Mouse (Mus musculus) limb, embryonic 11.5 days (tissue): Measurements from ENCODE around the gene Gm10570. TPM values are rescaled to one million over a fixed set of nuclear protein-coding genes. Genes with fewer than 3 reads are reported as not detected.

Experiments used
- ATAC-seq: fragments of 200-750 bp; cut with Nextera tagmentation; 2 replicates; pipeline ENCODE4 v1.8.0; 2017; ENCODE audit warnings: low read depth; ENCODE audit not compliant: insufficient number of reproducible peaks, low FRiP score, low TSS enrichment
- DNase-seq: peaks from one replicate; pipeline ENCODE4 v3.0.0-alpha.2; 2015; ENCODE audit warnings: low spot score
- H3K27ac ChIP-seq: fragments of 300-500 bp; sonication (generic); replicated peaks from 2 replicates; pipeline ENCODE4 v1.5.1; 2014; ENCODE audit warnings: low read depth, mild to moderate bottlenecking, low read length
- H3K27me3 ChIP-seq: fragments of 300-500 bp; sonication (generic); 2 replicates; pipeline ENCODE4 v1.6.1; 2014; ENCODE audit warnings: mild to moderate bottlenecking, low read length, mixed read lengths; ENCODE audit not compliant: control insufficient read depth, insufficient read depth
- H3K36me3 ChIP-seq: fragments of 300-500 bp; sonication (generic); 2 replicates; pipeline ENCODE4 v1.6.1; 2014; ENCODE audit warnings: mild to moderate bottlenecking, low read length, moderate library complexity, mixed read lengths; ENCODE audit not compliant: control insufficient read depth, insufficient read depth
- H3K4me1 ChIP-seq: fragments of 300-500 bp; sonication (generic); 2 replicates; pipeline ENCODE4 v1.6.1; 2014; ENCODE audit warnings: low read length, mixed read lengths; ENCODE audit not compliant: control insufficient read depth, insufficient read depth
- H3K4me2 ChIP-seq: fragments of 300-500 bp; sonication (generic); 2 replicates; pipeline ENCODE4 v1.6.1; 2014; ENCODE audit warnings: low read depth, mild to moderate bottlenecking, moderate library complexity; ENCODE audit not compliant: severe bottlenecking
- H3K4me3 ChIP-seq: fragments of 300-500 bp; sonication (generic); 2 replicates; pipeline ENCODE4 v1.5.1; 2014; ENCODE audit warnings: low read depth, low read length
- H3K9ac ChIP-seq: fragments of 300-500 bp; sonication (generic); 2 replicates; pipeline ENCODE4 v1.6.1; 2014; ENCODE audit warnings: mild to moderate bottlenecking, low read length
- H3K9me3 ChIP-seq: fragments of 300-500 bp; sonication (generic); 2 replicates; pipeline ENCODE4 v1.6.1; 2016; ENCODE audit warnings: low read length; ENCODE audit not compliant: control insufficient read depth
- WGBS: fragments of 180-500 bp; shearing (Covaris S2); extraction: QIAGEN DNeasy Blood & Tissue Kit; methylation state at CpG from one replicate; pipeline ENCODE4 v1.1.7; 2014; 5-methylcytosine and 5-hydroxymethylcytosine counted together
- polyA plus RNA-seq: library from polyadenylated mRNA; unstranded; fragments of >200 nt; fragmentation: Nextera tagmentation; extraction: Ambion mirVana; gene quantifications from 2 replicates; pipeline ENCODE4 v1.2.1, GENCODE M21; 2014

Gm10570 gene
- polyA plus RNA-seq, 1 experiment from 2014 or later = not detected

GRCm38 (mm10) chr4:130286531-130286930 is 21.9 kb downstream of the Gm10570 start:
- no peak overlapping the region for H3K4me3 ChIP-seq
- no peaks in the 10 kb centered on the region for H3K27me3 ChIP-seq
- no peak overlapping the region for H3K9ac ChIP-seq
- DNase-seq (no peak), ATAC-seq (no peak)
- no peaks in the 10 kb centered on the region for H3K36me3 ChIP-seq
- H3K27ac ChIP-seq = no peak overlapping the region
- no peaks in the 10 kb centered on the region for H3K4me1 ChIP-seq
- no peaks in the 10 kb centered on the region for H3K9me3 ChIP-seq
- no peak overlapping the region for H3K4me2 ChIP-seq
- WGBS = 33% methylated on average over 3 of the region's 3 CpGs

DNA sequence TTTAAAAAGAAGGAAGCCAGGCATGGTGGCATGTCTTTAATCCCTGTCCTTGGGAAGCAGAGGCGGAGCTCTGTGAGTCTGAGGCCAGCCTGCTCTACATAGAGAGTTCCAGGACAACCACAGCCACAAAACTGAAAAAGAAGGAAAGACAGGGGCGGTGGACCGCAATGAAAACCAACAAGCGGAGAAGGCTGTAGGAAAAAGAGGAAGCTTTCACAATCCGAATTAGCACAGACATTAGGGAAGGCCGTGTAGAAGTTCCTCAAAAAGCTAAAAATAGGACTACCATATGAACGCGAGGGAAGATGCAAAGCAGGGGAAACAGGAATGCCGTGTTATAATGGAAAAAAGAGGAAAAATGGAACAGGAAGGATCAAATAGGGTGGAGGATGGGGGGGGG is 24.6 kb downstream of the Gm10570 start:
- Histone ChIP-seq H3K36me3 (no peaks in the 10 kb centered on the region), H3K4me2 (no peak overlapping the region), H3K9ac (no peak overlapping the region), H3K27ac (no peak overlapping the region), H3K4me1 (no peaks in the 10 kb centered on the region), H3K27me3 (no peaks in the 10 kb centered on the region), H3K4me3 (no peak overlapping the region), H3K9me3 (no peaks in the 10 kb centered on the region)
- WGBS = 87% methylated on average over 9 of the region's 9 CpGs
- no peak for ATAC-seq
- no peak for DNase-seq

DNA sequence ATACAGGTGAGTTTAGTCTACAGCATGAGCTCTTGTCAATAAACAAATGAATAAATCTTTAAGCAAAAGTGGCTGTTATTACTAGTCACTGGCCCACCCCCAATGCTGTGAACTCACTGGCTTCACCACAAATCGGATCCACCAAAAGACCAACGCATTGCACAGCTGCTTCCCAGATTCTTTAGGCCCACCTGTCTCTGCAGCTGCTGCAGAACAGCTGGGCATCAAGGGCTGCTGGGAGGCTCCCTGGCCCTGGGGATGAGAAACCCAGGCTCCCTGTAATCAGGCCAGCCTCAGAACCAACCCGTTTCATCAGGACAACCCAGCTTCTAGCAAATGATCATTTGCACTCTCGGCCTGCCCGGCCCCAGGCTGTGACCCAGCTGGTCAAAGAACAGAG is 25.6 kb downstream of the Gm10570 start:
- Histone ChIP-seq H3K4me1 (no peaks in the 10 kb centered on the region), H3K27ac (no peak overlapping the region), H3K4me3 (no peak overlapping the region), H3K27me3 (no peaks in the 10 kb centered on the region), H3K9ac (no peak overlapping the region), H3K36me3 (no peaks in the 10 kb centered on the region), H3K9me3 (no peaks in the 10 kb centered on the region), H3K4me2 (no peak overlapping the region)
- WGBS = 54% methylated on average over 5 of the region's 5 CpGs
- DNase-seq (no peak), ATAC-seq (no peak)

- no peak within 1 kb of the TSS for H3K4me3 ChIP-seq
- WGBS = 64% methylated on average over 2 of the region's 2 CpGs
- ATAC-seq = no peak
- H3K4me2 ChIP-seq = no peak within 1 kb of the TSS
- 0 out of 2 replicates have a peak, but pooled peaks cover 5% of the 10 kb centered on the region for H3K27me3 ChIP-seq
- no peaks in the 10 kb centered on the region for H3K36me3 ChIP-seq
- no peaks in the 10 kb centered on the region for H3K9me3 ChIP-seq
- no peak within 1 kb of the TSS for H3K27ac ChIP-seq
- H3K4me1 ChIP-seq = no peaks in the 10 kb centered on the region
- DNase-seq = no peak
- no peak within 1 kb of the TSS for H3K9ac ChIP-seq
Observed at GRCm38 (mm10) chr4:130279105-130279504, 29.4 kb downstream of the Gm10570 start, which contains the start of gene Serinc2. Serinc2 (minus strand) TSS chr4:130279205.

DNA sequence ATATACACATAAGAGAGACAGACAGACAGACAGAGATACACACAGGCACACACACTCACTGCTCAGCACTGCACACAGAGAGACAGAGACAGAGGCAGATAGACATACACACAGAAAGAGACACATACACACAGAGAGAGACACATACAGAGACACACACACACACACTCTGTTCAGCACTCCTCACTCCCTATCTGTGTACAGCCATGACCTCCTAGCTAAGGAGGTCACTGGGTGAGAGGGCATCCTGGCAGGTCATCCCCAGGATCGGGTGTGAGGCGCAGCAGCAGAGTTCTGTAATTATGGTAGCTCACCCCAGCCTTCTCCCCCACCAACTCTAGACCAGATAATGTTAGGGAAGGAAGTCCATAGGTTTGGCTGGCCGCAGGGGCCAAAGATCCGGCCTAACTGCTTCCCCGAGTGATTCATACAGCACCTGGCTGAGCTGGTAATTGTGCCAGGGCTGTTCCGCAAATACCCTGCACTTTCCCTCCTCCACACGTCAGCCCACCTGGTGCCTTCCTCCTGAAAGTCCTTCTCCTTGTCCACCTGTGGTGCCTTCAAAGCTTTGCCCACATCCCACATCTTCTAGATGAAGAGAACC is 31.8 kb downstream of the Gm10570 start:
- 52% methylated on average over 7 of the region's 7 CpGs for WGBS
- no peak overlapping the region for H3K4me3 ChIP-seq
- peaks cover 6% of the 10 kb centered on the region; the same call in 1 of the 2 replicates for H3K4me1 ChIP-seq
- no peak overlapping the region for H3K4me2 ChIP-seq
- ATAC-seq (no peak), DNase-seq (no peak)
- no peaks in the 10 kb centered on the region for H3K9me3 ChIP-seq
- no peak overlapping the region for H3K27ac ChIP-seq
- H3K27me3 ChIP-seq = 0 out of 2 replicates have a peak, but pooled peaks cover 5% of the 10 kb centered on the region
- H3K9ac ChIP-seq = no peak overlapping the region
- no peaks in the 10 kb centered on the region for H3K36me3 ChIP-seq

DNA sequence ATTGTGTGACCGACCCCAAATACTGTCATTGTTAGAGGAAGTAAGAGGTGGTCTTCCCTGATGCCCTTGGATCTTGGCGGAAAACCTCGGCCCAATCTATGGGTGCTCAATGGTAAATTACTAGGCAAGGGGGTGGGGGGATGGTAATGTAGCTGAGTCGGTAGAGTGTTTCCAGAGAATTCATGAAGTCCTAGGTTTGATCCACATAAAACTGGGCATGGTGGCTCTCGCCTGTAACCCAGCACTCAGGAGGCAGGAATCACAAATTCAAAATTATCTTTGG is 32.7 kb downstream of the Gm10570 start:
- DNase-seq (no peak), ATAC-seq (no peak)
- Histone ChIP-seq H3K4me3 (peak overlapping the region; percentile 79), H3K36me3 (no peaks in the 10 kb centered on the region), H3K4me2 (peak overlapping the region; percentile 84), H3K4me1 (peaks cover 6% of the 10 kb centered on the region; the same call in 1 of the 2 replicates), H3K9me3 (no peaks in the 10 kb centered on the region), H3K9ac (no peak overlapping the region), H3K27ac (no peak overlapping the region), H3K27me3 (0 out of 2 replicates have a peak, but pooled peaks cover 5% of the 10 kb centered on the region)
- 52% methylated on average over 5 of the region's 5 CpGs for WGBS

- Histone ChIP-seq H3K4me3 (peak overlapping the region; percentile 79), H3K36me3 (no peaks in the 10 kb centered on the region), H3K27ac (peak overlapping the region; percentile 77), H3K9ac (peak overlapping the region; percentile 89), H3K4me1 (peaks cover 6% of the 10 kb centered on the region; the same call in 1 of the 2 replicates), H3K9me3 (no peaks in the 10 kb centered on the region), H3K27me3 (0 out of 2 replicates have a peak, but pooled peaks cover 5% of the 10 kb centered on the region), H3K4me2 (peak overlapping the region; percentile 84)
- under 1% methylated on average over 56 of the region's 62 CpGs for WGBS
- DNase-seq (peak; percentile 69), ATAC-seq (peak; percentile 36; the same call in 1 of the 2 replicates)
Observed at GRCm38 (mm10) chr4:130275016-130275822, 33.3 kb downstream of the Gm10570 start.

GRCm38 (mm10) chr4:130274346-130275015 is 34.0 kb downstream of the Gm10570 start:
- H3K9me3 ChIP-seq = no peaks in the 10 kb centered on the region
- H3K9ac ChIP-seq = peak overlapping the region; percentile 89
- H3K4me1 ChIP-seq = peaks cover 6% of the 10 kb centered on the region; the same call in 1 of the 2 replicates
- DNase-seq (peak; percentile 80), ATAC-seq (peak; percentile 72)
- H3K4me2 ChIP-seq = peak overlapping the region; percentile 84
- H3K36me3 ChIP-seq = no peaks in the 10 kb centered on the region
- peak overlapping the region; percentile 79 for H3K4me3 ChIP-seq
- WGBS = under 1% methylated on average over 28 of the region's 29 CpGs
- H3K27ac ChIP-seq = peak overlapping the region; percentile 77
- 0 out of 2 replicates have a peak, but pooled peaks cover 5% of the 10 kb centered on the region for H3K27me3 ChIP-seq
